Mouse (Mus musculus): ENCODE measurements at regions not wholly inside any gene's neighbourhood (a gene's known extent, or its start where the extent isn't known, plus 50 kb on each side); places are given as distances from the start of the nearest gene placed in this dataset.

DNA sequence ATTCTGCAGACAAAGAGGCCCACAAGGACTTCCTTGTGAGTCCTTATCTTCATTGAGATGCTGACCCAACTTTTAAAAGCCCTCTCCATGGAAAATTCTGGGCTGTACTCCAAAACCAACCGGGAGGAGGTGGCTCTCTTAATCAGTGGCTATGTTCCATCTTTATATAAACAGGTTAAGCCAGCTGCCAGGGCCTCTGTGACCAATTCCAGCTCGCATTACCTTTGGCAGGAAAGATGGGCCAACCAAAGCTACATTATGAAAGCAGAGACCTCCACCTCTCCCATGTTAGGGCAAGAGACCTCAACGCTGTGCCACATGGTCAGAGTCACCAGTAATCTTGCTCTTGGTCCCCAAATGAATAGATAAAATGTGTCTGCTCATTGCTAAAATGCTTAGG, 192.0 kb upstream of the Cited2 start:
- no peaks in the 10 kb centered on the region for H3K9me3 ChIP-seq (ENCODE audit: control insufficient read depth, low read length)
- H3K36me3 ChIP-seq (replicated peaks; ENCODE audit: control insufficient read depth, insufficient read depth, low read depth): no peaks in the 10 kb centered on the region
- WGBS (ENCODE audit: insufficient replicate concordance): 52% methylated on average over 3 of the region's 3 CpGs
- no peak overlapping the region for H3K4me2 ChIP-seq (ENCODE audit: low read depth)
- ATAC-seq (ENCODE audit: insufficient read depth): no peak
- no peaks in the 10 kb centered on the region for H3K4me1 ChIP-seq (replicated peaks; ENCODE audit: control insufficient read depth in 2 of 2, insufficient read depth in 2 of 2, low read length in 1 of 2)
- H3K4me3 ChIP-seq (ENCODE audit: insufficient read depth in 1 of 2, low read depth in 2 of 2, low read length in 2 of 2): no peak overlapping the region
- H3K27me3 ChIP-seq (ENCODE audit: control insufficient read depth, insufficient read depth, low read length): no peaks in the 10 kb centered on the region
- no peak for DNase-seq (ENCODE audit: low read depth in 3 of 3, low spot score in 3 of 3)
- H3K27ac ChIP-seq: no peak overlapping the region
- TF ChIP-seq EP300 (IDR thresholded peaks at IDR 0.05; ENCODE audit: low read depth) (no peak), CTCF (IDR thresholded peaks at IDR 0.05; ENCODE audit: low read depth) (no peak)
- H3K9ac ChIP-seq (replicated peaks): no peak overlapping the region

GRCm38 (mm10) chr10:17538944-17539533, 184.0 kb upstream of the Cited2 start:
- H3K27ac ChIP-seq: no peak overlapping the region
- H3K9ac ChIP-seq (replicated peaks): no peak overlapping the region
- H3K9me3 ChIP-seq (ENCODE audit: control insufficient read depth, low read length): no peaks in the 10 kb centered on the region
- 71% methylated on average over 6 of the region's 6 CpGs for WGBS (ENCODE audit: insufficient replicate concordance)
- ATAC-seq (ENCODE audit: insufficient read depth) (no peak), DNase-seq (ENCODE audit: low read depth in 3 of 3, low spot score in 3 of 3) (no peak)
- H3K36me3 ChIP-seq (replicated peaks; ENCODE audit: control insufficient read depth, insufficient read depth, low read depth): no peaks in the 10 kb centered on the region
- no peaks in the 10 kb centered on the region for H3K27me3 ChIP-seq (ENCODE audit: control insufficient read depth, insufficient read depth, low read length)
- no peak overlapping the region for H3K4me3 ChIP-seq (ENCODE audit: insufficient read depth in 1 of 2, low read depth in 2 of 2, low read length in 2 of 2)
- peaks cover 0 to 4% of the 10 kb centered on the region in 2 experiments; a peak in 1 of 4 replicates for H3K4me1 ChIP-seq (replicated peaks; ENCODE audit: control insufficient read depth in 2 of 2, insufficient read depth in 2 of 2, low read length in 1 of 2)
- TF ChIP-seq CTCF (IDR thresholded peaks at IDR 0.05; ENCODE audit: low read depth): no peak
- TF ChIP-seq EP300 (IDR thresholded peaks at IDR 0.05; ENCODE audit: low read depth): no peak
- no peak overlapping the region for H3K4me2 ChIP-seq (ENCODE audit: low read depth)

- Histone ChIP-seq H3K9ac (replicated peaks) (no peak overlapping the region), H3K27me3 (ENCODE audit: control insufficient read depth, insufficient read depth, low read length) (no peaks in the 10 kb centered on the region), H3K4me1 (replicated peaks; ENCODE audit: control insufficient read depth in 2 of 2, insufficient read depth in 2 of 2, low read length in 1 of 2) (peaks cover 0 to 4% of the 10 kb centered on the region in 2 experiments; a peak in 1 of 4 replicates), H3K27ac (no peak overlapping the region), H3K36me3 (replicated peaks; ENCODE audit: control insufficient read depth, insufficient read depth, low read depth) (no peaks in the 10 kb centered on the region), H3K4me2 (ENCODE audit: low read depth) (no peak overlapping the region), H3K4me3 (ENCODE audit: insufficient read depth in 1 of 2, low read depth in 2 of 2, low read length in 2 of 2) (no peak overlapping the region), H3K9me3 (ENCODE audit: control insufficient read depth, low read length) (no peaks in the 10 kb centered on the region)
- TF ChIP-seq EP300 (IDR thresholded peaks at IDR 0.05; ENCODE audit: low read depth) (no peak), CTCF (IDR thresholded peaks at IDR 0.05; ENCODE audit: low read depth) (no peak)
- ATAC-seq (ENCODE audit: insufficient read depth): no peak
- WGBS (ENCODE audit: insufficient replicate concordance): 32% methylated on average over 6 of the region's 6 CpGs
- no peak for DNase-seq (ENCODE audit: low read depth in 3 of 3, low spot score in 3 of 3)
These were observed 182.3 kb upstream of the Cited2 start for GRCm38 (mm10) chr10:17540404-17541375.

DNA sequence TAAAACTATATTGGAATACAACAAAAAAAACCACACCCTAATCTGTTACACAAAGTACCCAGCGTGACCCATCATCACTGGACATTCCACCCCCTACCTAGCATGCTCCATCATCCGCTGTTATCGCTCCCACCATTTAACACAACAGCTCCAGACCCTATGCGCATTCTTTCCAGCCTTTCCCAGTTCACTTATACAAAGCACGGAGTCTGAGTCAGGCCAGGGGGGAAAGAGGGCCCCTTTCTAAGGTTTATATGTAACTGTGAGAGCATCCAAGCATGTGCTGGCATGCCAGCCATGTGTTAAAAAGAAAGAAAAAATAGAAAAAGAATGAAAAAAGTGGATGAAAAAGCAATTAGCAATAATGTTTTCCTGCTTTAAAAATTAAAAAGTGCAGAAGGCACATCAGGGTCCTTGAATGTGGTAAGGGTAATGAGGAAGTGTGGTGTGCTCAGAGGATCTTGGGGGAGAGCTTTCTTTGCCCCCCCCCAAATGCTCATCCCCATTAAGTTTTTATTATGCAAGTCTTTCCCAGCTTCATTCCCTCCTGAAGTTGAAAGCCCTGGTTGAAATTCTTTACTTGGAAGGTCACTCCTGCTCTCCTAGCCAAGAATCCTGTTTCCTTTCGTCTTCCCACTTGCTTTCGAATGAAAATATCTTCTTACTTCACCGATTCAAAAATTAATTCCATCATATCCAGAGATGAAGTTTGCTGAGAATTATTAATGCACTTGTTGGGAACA, 180.7 kb upstream of the Cited2 start:
- H3K27me3 ChIP-seq (ENCODE audit: control insufficient read depth, insufficient read depth, low read length): no peaks in the 10 kb centered on the region
- TF ChIP-seq CTCF (IDR thresholded peaks at IDR 0.05; ENCODE audit: low read depth) (no peak), EP300 (IDR thresholded peaks at IDR 0.05; ENCODE audit: low read depth) (no peak)
- H3K4me1 ChIP-seq (replicated peaks; ENCODE audit: control insufficient read depth in 2 of 2, insufficient read depth in 2 of 2, low read length in 1 of 2): peaks cover 0 to 4% of the 10 kb centered on the region in 2 experiments; a peak in 1 of 4 replicates
- WGBS (ENCODE audit: insufficient replicate concordance): 73% methylated on average over 8 of the region's 8 CpGs
- no peak overlapping the region for H3K27ac ChIP-seq
- H3K4me2 ChIP-seq (ENCODE audit: low read depth): no peak overlapping the region
- ATAC-seq (ENCODE audit: insufficient read depth): no peak
- no peaks in the 10 kb centered on the region for H3K9me3 ChIP-seq (ENCODE audit: control insufficient read depth, low read length)
- H3K4me3 ChIP-seq (ENCODE audit: insufficient read depth in 1 of 2, low read depth in 2 of 2, low read length in 2 of 2): no peak overlapping the region
- no peak for DNase-seq (ENCODE audit: low read depth in 3 of 3, low spot score in 3 of 3)
- no peaks in the 10 kb centered on the region for H3K36me3 ChIP-seq (replicated peaks; ENCODE audit: control insufficient read depth, insufficient read depth, low read depth)
- H3K9ac ChIP-seq (replicated peaks): no peak overlapping the region

Data from liver, embryonic 14.5 days (tissue).